Mouse (Mus musculus): Measurements from ENCODE around the gene Mybphl. TPM values are rescaled to one million over a fixed set of nuclear protein-coding genes. Genes with fewer than 3 reads are reported as not detected.

Mybphl gene
- total RNA-seq, 1 experiment = not detected

GRCm38 (mm10) chr3:108398281-108398680 is 33.6 kb downstream of the Mybphl start:
- no peak for TF ChIP-seq CHD2 (IDR thresholded peaks at IDR 0.05; ENCODE audit: low read depth, low read length)
- no peak for TF ChIP-seq HCFC1 (IDR thresholded peaks at IDR 0.05; ENCODE audit: borderline replicate concordance, insufficient read depth, low read length)
- no peak for TF ChIP-seq ZNF384 (IDR thresholded peaks at IDR 0.05; ENCODE audit: low read depth, low read length)
- no peak for TF ChIP-seq MAFK (IDR thresholded peaks at IDR 0.05; ENCODE audit: insufficient read depth, low read depth, low read length)
- no peak for TF ChIP-seq ZC3H11A (IDR thresholded peaks at IDR 0.05; ENCODE audit: borderline replicate concordance, low read depth, low read length)
- Histone ChIP-seq H3K9ac (ENCODE audit: insufficient read depth, low read depth, low read length, poor library complexity, severe bottlenecking) (no peak overlapping the region), H3K4me1 (ENCODE audit: control insufficient read depth in 2 of 2, insufficient read depth in 2 of 2, low read length in 2 of 2, poor library complexity in 1 of 2) (peaks cover 3 to 12% of the 10 kb centered on the region in 2 experiments; a peak in 2 of 4 replicates), H3K27ac (ENCODE audit: insufficient read depth, low read depth, low read length, poor library complexity, severe bottlenecking) (no peak overlapping the region), H3K36me3 (ENCODE audit: control insufficient read depth, insufficient read depth, low read length, poor library complexity, severe bottlenecking) (no peaks in the 10 kb centered on the region; the same call in 1 of the 2 replicates), H3K9me3 (ENCODE audit: control insufficient read depth, insufficient read depth, low read depth, low read length) (no peaks in the 10 kb centered on the region), H3K4me3 (ENCODE audit: insufficient read depth in 1 of 2, low read depth in 1 of 2, low read length in 2 of 2, poor library complexity in 1 of 2, severe bottlenecking in 1 of 2) (no peak overlapping the region)
- no peak for DNase-seq (ENCODE audit: low read depth, low spot score)
- in situ Hi-C loops (cut with MboI; ENCODE audit: low sequenced_read_pairs in 2 of 2, unreplicated experiment in 2 of 2) = no loop called here

GRCm38 (mm10) chr3:108400442-108400841 is 35.7 kb downstream of the Mybphl start:
- Histone ChIP-seq H3K9me3 (ENCODE audit: control insufficient read depth, insufficient read depth, low read depth, low read length) (no peaks in the 10 kb centered on the region), H3K27ac (ENCODE audit: insufficient read depth, low read depth, low read length, poor library complexity, severe bottlenecking) (no peak overlapping the region), H3K4me1 (ENCODE audit: control insufficient read depth in 2 of 2, insufficient read depth in 2 of 2, low read length in 2 of 2, poor library complexity in 1 of 2) (peaks cover 3 to 14% of the 10 kb centered on the region in 2 experiments; a peak in 3 of 4 replicates), H3K4me3 (ENCODE audit: insufficient read depth in 1 of 2, low read depth in 1 of 2, low read length in 2 of 2, poor library complexity in 1 of 2, severe bottlenecking in 1 of 2) (no peak overlapping the region), H3K9ac (ENCODE audit: insufficient read depth, low read depth, low read length, poor library complexity, severe bottlenecking) (no peak overlapping the region), H3K36me3 (ENCODE audit: control insufficient read depth, insufficient read depth, low read length, poor library complexity, severe bottlenecking) (no peaks in the 10 kb centered on the region; the same call in 1 of the 2 replicates)
- in situ Hi-C loops (cut with MboI; ENCODE audit: low sequenced_read_pairs in 2 of 2, unreplicated experiment in 2 of 2) = loop anchor here in 1 of 2 experiments (10.0 kb wide), 1 partner anchor 174 kb away; the partner anchor contains the start of gene Taf13
- no peak for TF ChIP-seq HCFC1 (IDR thresholded peaks at IDR 0.05; ENCODE audit: borderline replicate concordance, insufficient read depth, low read length)
- no peak for TF ChIP-seq CHD2 (IDR thresholded peaks at IDR 0.05; ENCODE audit: low read depth, low read length)
- TF ChIP-seq MAFK (IDR thresholded peaks at IDR 0.05; ENCODE audit: insufficient read depth, low read depth, low read length) = no peak
- TF ChIP-seq ZNF384 (IDR thresholded peaks at IDR 0.05; ENCODE audit: low read depth, low read length) = no peak
- no peak for TF ChIP-seq ZC3H11A (IDR thresholded peaks at IDR 0.05; ENCODE audit: borderline replicate concordance, low read depth, low read length)
- no peak for DNase-seq (ENCODE audit: low read depth, low spot score)

GRCm38 (mm10) chr3:108401692-108402527 is 37.2 kb downstream of the Mybphl start:
- in situ Hi-C loops (cut with MboI; ENCODE audit: low sequenced_read_pairs in 2 of 2, unreplicated experiment in 2 of 2) = loop anchor here in 1 of 2 experiments (10.0 kb wide), 1 partner anchor 173 kb away; the partner anchor contains the start of gene Taf13
- Histone ChIP-seq H3K27ac (ENCODE audit: insufficient read depth, low read depth, low read length, poor library complexity, severe bottlenecking) (no peak overlapping the region), H3K36me3 (ENCODE audit: control insufficient read depth, insufficient read depth, low read length, poor library complexity, severe bottlenecking) (no peaks in the 10 kb centered on the region; the same call in 1 of the 2 replicates), H3K9me3 (ENCODE audit: control insufficient read depth, insufficient read depth, low read depth, low read length) (no peaks in the 10 kb centered on the region), H3K4me3 (ENCODE audit: insufficient read depth in 1 of 2, low read depth in 1 of 2, low read length in 2 of 2, poor library complexity in 1 of 2, severe bottlenecking in 1 of 2) (peak overlapping the region in 1 of 2 experiments; percentile 7; a peak in 2 of 4 replicates), H3K4me1 (ENCODE audit: control insufficient read depth in 2 of 2, insufficient read depth in 2 of 2, low read length in 2 of 2, poor library complexity in 1 of 2) (peaks cover 3 to 22% of the 10 kb centered on the region in 2 experiments; a peak in 3 of 4 replicates), H3K9ac (ENCODE audit: insufficient read depth, low read depth, low read length, poor library complexity, severe bottlenecking) (no peak overlapping the region)
- peak; percentile 59; the same call in 1 of the 2 replicates for TF ChIP-seq ZC3H11A (IDR thresholded peaks at IDR 0.05; ENCODE audit: borderline replicate concordance, low read depth, low read length)
- TF ChIP-seq HCFC1 (IDR thresholded peaks at IDR 0.05; ENCODE audit: borderline replicate concordance, insufficient read depth, low read length) = no peak
- no peak for TF ChIP-seq ZNF384 (IDR thresholded peaks at IDR 0.05; ENCODE audit: low read depth, low read length)
- peak; percentile 86 for DNase-seq (ENCODE audit: low read depth, low spot score)

GRCm38 (mm10) chr3:108402528-108402920 is 37.8 kb downstream of the Mybphl start:
- in situ Hi-C loops (cut with MboI; ENCODE audit: low sequenced_read_pairs in 2 of 2, unreplicated experiment in 2 of 2) = loop anchor here in 1 of 2 experiments (10.0 kb wide), 1 partner anchor 172 kb away; the partner anchor contains the start of gene Taf13
- H3K36me3 ChIP-seq (ENCODE audit: control insufficient read depth, insufficient read depth, low read length, poor library complexity, severe bottlenecking) = no peaks in the 10 kb centered on the region; the same call in 1 of the 2 replicates
- DNase-seq (ENCODE audit: low read depth, low spot score) = no peak
- no peaks in the 10 kb centered on the region for H3K9me3 ChIP-seq (ENCODE audit: control insufficient read depth, insufficient read depth, low read depth, low read length)
- H3K27ac ChIP-seq (ENCODE audit: insufficient read depth, low read depth, low read length, poor library complexity, severe bottlenecking) = no peak overlapping the region
- no peak overlapping the region for H3K4me3 ChIP-seq (ENCODE audit: insufficient read depth in 1 of 2, low read depth in 1 of 2, low read length in 2 of 2, poor library complexity in 1 of 2, severe bottlenecking in 1 of 2)
- TF ChIP-seq ZNF384 (IDR thresholded peaks at IDR 0.05; ENCODE audit: low read depth, low read length) (no peak), CHD2 (IDR thresholded peaks at IDR 0.05; ENCODE audit: low read depth, low read length) (no peak), HCFC1 (IDR thresholded peaks at IDR 0.05; ENCODE audit: borderline replicate concordance, insufficient read depth, low read length) (no peak), ZC3H11A (IDR thresholded peaks at IDR 0.05; ENCODE audit: borderline replicate concordance, low read depth, low read length) (no peak), MAFK (IDR thresholded peaks at IDR 0.05; ENCODE audit: insufficient read depth, low read depth, low read length) (no peak)
- no peak overlapping the region for H3K9ac ChIP-seq (ENCODE audit: insufficient read depth, low read depth, low read length, poor library complexity, severe bottlenecking)
- H3K4me1 ChIP-seq (ENCODE audit: control insufficient read depth in 2 of 2, insufficient read depth in 2 of 2, low read length in 2 of 2, poor library complexity in 1 of 2) = peaks cover 3 to 16% of the 10 kb centered on the region in 2 experiments; a peak in 3 of 4 replicates
